Mouse (Mus musculus) stomach, embryonic 15.5 days (tissue): Measurements from ENCODE around the gene Loxl4. TPM values are rescaled to one million over a fixed set of nuclear protein-coding genes. Genes with fewer than 3 reads are reported as not detected.
A peak's percentile ranks its signal among the peaks of the same experiment; 100 is the strongest.

Source experiments
- ATAC-seq: fragments of 200-750 bp; cut with Nextera tagmentation; 2 replicates; pipeline ENCODE4 v1.8.0; 2017; ENCODE audit warnings: low read depth, moderate number of reproducible peaks, moderate TSS enrichment; ENCODE audit not compliant: insufficient read depth, low FRiP score
- H3K27ac ChIP-seq: fragments of 300-500 bp; sonication (generic); 2 replicates; pipeline ENCODE4 v1.5.1; 2015; ENCODE audit warnings: mild to moderate bottlenecking, inconsistent platforms
- H3K27me3 ChIP-seq: fragments of 300-500 bp; sonication (generic); replicated peaks from 2 replicates; pipeline ENCODE4 v1.6.1; 2015; ENCODE audit warnings: inconsistent platforms
- H3K36me3 ChIP-seq: fragments of 300-500 bp; sonication (generic); 2 replicates; pipeline ENCODE4 v1.6.1; 2015; ENCODE audit warnings: inconsistent platforms
- H3K4me1 ChIP-seq: fragments of 300-500 bp; sonication (generic); 2 replicates; pipeline ENCODE4 v1.6.1; 2015; ENCODE audit warnings: inconsistent platforms
- H3K4me2 ChIP-seq: fragments of 300-500 bp; sonication (generic); 2 replicates; pipeline ENCODE4 v1.6.1; 2015; ENCODE audit warnings: mild to moderate bottlenecking, inconsistent platforms
- H3K4me3 ChIP-seq: fragments of 300-500 bp; sonication (generic); replicated peaks from 2 replicates; pipeline ENCODE4 v1.5.1; 2015; ENCODE audit warnings: inconsistent platforms
- H3K9ac ChIP-seq: fragments of 300-500 bp; sonication (generic); 2 replicates; pipeline ENCODE4 v1.6.1; 2015; ENCODE audit warnings: inconsistent platforms
- H3K9me3 ChIP-seq: fragments of 300-500 bp; sonication (generic); 2 replicates; pipeline ENCODE4 v1.6.1; 2016; ENCODE audit warnings: inconsistent platforms
- WGBS: fragments of 180-500 bp; shearing (Covaris S2); methylation state at CpG from one replicate; pipeline ENCODE4 v1.1.7; 2015; 5-methylcytosine and 5-hydroxymethylcytosine counted together
- polyA plus RNA-seq: library from polyadenylated mRNA; unstranded; fragments of >200 nt; fragmentation: Nextera tagmentation; extraction: Ambion mirVana; gene quantifications from 2 replicates; pipeline ENCODE4 v1.2.1, GENCODE M21; 2015

The Loxl4 gene
- polyA plus RNA-seq, 1 experiment from 2014 or later: 3.1 TPM

GRCm38 (mm10) chr19:42639544-42639943, 26.9 kb upstream of the Loxl4 start:
- WGBS: 41% methylated on average over 8 of the region's 8 CpGs
- H3K9ac ChIP-seq: no peak overlapping the region
- H3K4me1 ChIP-seq: peaks cover 8% of the 10 kb centered on the region; the same call in 1 of the 2 replicates
- no peaks in the 10 kb centered on the region for H3K9me3 ChIP-seq
- H3K27me3 ChIP-seq: no peaks in the 10 kb centered on the region
- ATAC-seq: no peak
- H3K27ac ChIP-seq: peak overlapping the region; percentile 86
- peak overlapping the region; percentile 27; the same call in 1 of the 2 replicates for H3K4me2 ChIP-seq
- no peaks in the 10 kb centered on the region for H3K36me3 ChIP-seq
- H3K4me3 ChIP-seq: no peak overlapping the region

DNA sequence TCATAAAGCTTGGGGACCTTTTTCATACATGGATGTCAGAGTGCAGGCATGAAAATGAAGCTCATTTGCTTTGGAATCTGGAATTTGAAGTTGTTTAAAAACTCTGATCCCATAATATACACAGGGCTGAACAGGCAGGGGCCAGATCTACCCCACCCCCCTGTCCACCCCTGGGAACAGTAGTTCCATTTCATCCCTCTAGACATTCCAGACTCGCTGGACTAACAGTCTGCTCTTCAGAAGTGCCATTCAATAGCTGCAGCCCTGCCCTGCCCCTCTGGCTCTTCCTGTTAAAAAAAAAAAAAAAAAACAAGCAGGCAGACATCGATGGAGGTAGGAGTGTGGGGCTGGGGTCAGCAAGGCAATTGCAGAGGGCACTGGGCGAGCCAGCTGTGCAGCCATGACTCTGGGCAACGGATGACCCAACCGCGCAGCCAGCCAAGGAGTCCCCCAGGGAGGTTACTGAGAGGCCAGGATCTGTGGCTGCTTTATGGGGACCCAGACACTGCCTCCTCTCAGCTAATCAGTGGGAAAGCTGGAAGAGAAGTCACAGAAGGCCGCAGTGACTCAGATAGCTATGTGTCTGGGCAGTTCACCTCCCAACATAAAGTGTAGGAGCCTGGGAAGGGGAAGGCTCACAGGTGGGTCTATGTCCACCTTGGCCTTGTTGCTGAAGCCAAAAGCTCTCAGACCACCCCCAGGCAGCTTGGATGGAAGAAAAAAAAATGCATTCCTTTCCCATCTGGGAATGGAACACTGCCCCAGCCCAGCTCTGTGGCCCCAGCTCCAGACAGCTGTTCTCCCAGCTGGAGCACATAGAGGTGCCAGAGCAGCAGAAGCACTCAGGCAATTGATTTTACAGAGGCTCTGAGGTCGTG, 26.2 kb upstream of the Loxl4 start:
- Histone ChIP-seq H3K27ac (peak overlapping the region; percentile 86), H3K9me3 (no peaks in the 10 kb centered on the region), H3K4me1 (peaks cover 8% of the 10 kb centered on the region; the same call in 1 of the 2 replicates), H3K9ac (no peak overlapping the region), H3K36me3 (no peaks in the 10 kb centered on the region), H3K4me3 (no peak overlapping the region), H3K4me2 (peak overlapping the region; percentile 27), H3K27me3 (no peaks in the 10 kb centered on the region)
- WGBS: 30% methylated on average over 8 of the region's 8 CpGs
- peak; percentile 75; the same call in 1 of the 2 replicates for ATAC-seq

DNA sequence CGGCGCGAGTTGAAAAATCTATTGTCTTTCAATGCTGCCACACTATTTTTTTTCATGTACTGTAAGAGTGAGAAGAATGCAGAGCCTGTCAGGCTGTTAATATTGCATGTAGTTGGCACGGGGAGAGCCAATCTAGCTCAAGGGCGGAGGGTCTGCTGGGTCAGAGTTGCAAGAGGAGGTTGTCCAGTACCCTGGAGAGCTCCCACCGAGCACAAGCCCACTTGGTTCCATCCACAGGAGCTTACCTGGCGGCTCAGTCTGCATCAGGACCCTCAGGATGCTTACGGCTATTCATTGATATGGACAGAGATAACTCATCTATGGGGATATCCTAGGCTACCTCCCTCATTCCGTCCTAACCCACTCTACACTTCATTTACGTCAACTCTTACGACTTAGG, 24.0 kb upstream of the Loxl4 start:
- ATAC-seq: no peak
- no peaks in the 10 kb centered on the region for H3K36me3 ChIP-seq
- no peak overlapping the region for H3K27ac ChIP-seq
- WGBS: 46% methylated on average over 11 of the region's 11 CpGs
- no peak overlapping the region for H3K9ac ChIP-seq
- H3K9me3 ChIP-seq: no peaks in the 10 kb centered on the region
- H3K4me2 ChIP-seq: no peak overlapping the region
- peaks cover 9% of the 10 kb centered on the region; the same call in 1 of the 2 replicates for H3K4me1 ChIP-seq
- H3K27me3 ChIP-seq: no peaks in the 10 kb centered on the region
- no peak overlapping the region for H3K4me3 ChIP-seq

DNA sequence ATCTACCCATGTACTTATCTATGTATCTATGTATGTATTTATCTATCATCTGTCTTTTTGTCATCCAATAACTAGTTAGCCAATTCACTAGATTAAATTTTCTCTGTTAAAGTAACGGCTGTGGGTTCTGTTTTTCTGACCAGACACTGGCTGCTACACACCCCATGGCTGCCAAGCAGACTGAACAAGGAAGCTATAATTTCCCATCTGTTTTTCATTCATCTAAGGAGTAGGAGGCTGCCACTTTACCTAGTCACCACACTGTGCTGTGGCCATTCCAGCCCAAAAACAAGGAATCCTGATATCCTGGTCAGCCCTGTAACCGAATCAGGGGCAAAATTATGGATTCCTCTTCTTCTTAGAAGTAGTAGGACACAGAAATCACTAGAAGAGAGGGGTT, 21.0 kb upstream of the Loxl4 start:
- H3K4me1 ChIP-seq: peaks cover 8% of the 10 kb centered on the region
- ATAC-seq: no peak
- H3K9me3 ChIP-seq: no peaks in the 10 kb centered on the region
- no peaks in the 10 kb centered on the region for H3K27me3 ChIP-seq
- WGBS: 80% methylated on average over 2 of the region's 2 CpGs
- H3K4me2 ChIP-seq: no peak overlapping the region
- H3K4me3 ChIP-seq: no peak overlapping the region
- no peak overlapping the region for H3K27ac ChIP-seq
- H3K9ac ChIP-seq: no peak overlapping the region
- no peaks in the 10 kb centered on the region for H3K36me3 ChIP-seq

DNA sequence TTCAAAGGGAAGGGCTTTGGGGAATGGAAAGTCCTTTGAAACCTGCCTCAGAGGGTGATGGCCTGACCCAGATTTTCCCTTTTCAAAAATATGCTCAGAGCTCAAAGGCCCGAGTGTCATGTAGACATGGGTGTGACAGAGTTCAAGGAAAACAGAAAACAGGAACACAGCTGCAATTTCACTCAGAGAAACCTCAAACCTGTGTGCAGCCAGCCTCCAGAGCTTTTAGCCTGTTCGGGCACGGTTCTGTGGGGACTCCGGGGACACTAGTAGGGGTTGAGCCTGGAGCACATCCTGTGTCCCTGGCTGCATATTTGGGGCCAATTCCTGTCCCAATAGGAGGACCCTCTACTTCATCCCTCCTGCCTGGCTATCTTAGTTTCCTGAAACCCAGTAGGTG, 19.7 kb upstream of the Loxl4 start:
- H3K9me3 ChIP-seq: no peaks in the 10 kb centered on the region
- no peak overlapping the region for H3K4me3 ChIP-seq
- H3K9ac ChIP-seq: no peak overlapping the region
- WGBS: 60% methylated on average over 4 of the region's 4 CpGs
- no peak overlapping the region for H3K4me2 ChIP-seq
- peaks cover 8% of the 10 kb centered on the region for H3K4me1 ChIP-seq
- H3K27ac ChIP-seq: no peak overlapping the region
- no peaks in the 10 kb centered on the region for H3K27me3 ChIP-seq
- H3K36me3 ChIP-seq: no peaks in the 10 kb centered on the region
- ATAC-seq: no peak

GRCm38 (mm10) chr19:42631541-42631961, 18.9 kb upstream of the Loxl4 start:
- 2% methylated on average over 8 of the region's 8 CpGs for WGBS
- H3K4me1 ChIP-seq: peaks cover 8% of the 10 kb centered on the region
- H3K27ac ChIP-seq: no peak overlapping the region
- ATAC-seq: no peak
- H3K9ac ChIP-seq: no peak overlapping the region
- no peaks in the 10 kb centered on the region for H3K36me3 ChIP-seq
- no peaks in the 10 kb centered on the region for H3K27me3 ChIP-seq
- H3K4me2 ChIP-seq: peak overlapping the region; percentile 43
- no peaks in the 10 kb centered on the region for H3K9me3 ChIP-seq
- peak overlapping the region; percentile 13; the same call in 1 of the 2 replicates for H3K4me3 ChIP-seq

DNA sequence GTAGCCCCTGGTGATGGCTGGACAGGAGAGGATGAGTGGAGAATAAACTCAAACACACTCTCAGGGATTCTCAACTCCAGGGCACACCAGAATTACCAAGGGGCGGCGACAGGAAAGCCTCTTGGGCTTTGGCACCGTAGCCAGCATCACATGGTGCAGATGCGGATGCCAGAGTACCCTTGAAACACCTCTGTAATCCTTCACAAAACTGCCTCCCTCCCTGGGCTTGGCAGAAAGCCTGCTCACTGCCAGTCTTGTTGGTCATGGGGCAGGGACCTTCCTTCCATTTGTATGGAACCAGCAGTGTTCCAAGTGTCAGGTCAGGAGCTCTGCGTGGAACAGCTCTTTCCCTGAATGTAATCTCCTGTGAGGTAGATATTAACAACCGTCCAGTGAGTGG, 15.5 kb upstream of the Loxl4 start:
- Histone ChIP-seq H3K9me3 (no peaks in the 10 kb centered on the region), H3K27me3 (no peaks in the 10 kb centered on the region), H3K27ac (no peak overlapping the region), H3K4me2 (no peak overlapping the region), H3K4me3 (no peak overlapping the region), H3K4me1 (peaks cover 8% of the 10 kb centered on the region), H3K36me3 (no peaks in the 10 kb centered on the region), H3K9ac (no peak overlapping the region)
- 82% methylated on average over 6 of the region's 6 CpGs for WGBS
- ATAC-seq: no peak

- Histone ChIP-seq H3K9ac (no peak overlapping the region), H3K27me3 (0 out of 2 replicates have a peak, but pooled peaks cover 4% of the 10 kb centered on the region), H3K4me3 (no peak overlapping the region), H3K36me3 (no peaks in the 10 kb centered on the region), H3K9me3 (no peaks in the 10 kb centered on the region), H3K4me1 (peaks cover 13% of the 10 kb centered on the region; the same call in 1 of the 2 replicates), H3K27ac (no peak overlapping the region), H3K4me2 (no peak overlapping the region)
- WGBS: 61% methylated on average over 7 of the region's 7 CpGs
- no peak for ATAC-seq
Measured at GRCm38 (mm10) chr19:42613647-42614225, 1.1 kb upstream of the Loxl4 start.

DNA sequence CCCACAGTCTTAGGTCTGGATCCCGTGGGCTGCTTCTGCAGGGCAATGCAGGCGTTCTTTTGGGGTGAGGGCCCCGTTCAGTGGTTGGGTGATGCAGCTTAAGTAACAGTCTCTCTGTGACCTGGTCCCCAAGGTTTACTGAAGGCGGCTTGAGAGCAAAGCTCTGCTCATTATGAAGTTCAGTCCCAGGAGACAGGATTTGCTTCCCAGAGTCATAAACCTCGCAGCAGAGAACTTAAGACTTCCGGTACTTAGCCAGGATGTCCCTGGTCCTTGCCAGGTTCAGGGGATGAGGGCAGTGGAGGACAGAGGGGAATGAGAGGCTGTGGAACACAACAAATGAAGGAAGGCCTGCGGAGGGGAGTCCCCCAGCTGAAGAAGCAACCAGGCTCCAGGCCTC, 503 bp upstream of the Loxl4 start:
- Histone ChIP-seq H3K9me3 (no peaks in the 10 kb centered on the region), H3K27me3 (0 out of 2 replicates have a peak, but pooled peaks cover 4% of the 10 kb centered on the region), H3K4me2 (peak overlapping the region; percentile 78), H3K27ac (no peak overlapping the region), H3K9ac (no peak overlapping the region), H3K36me3 (no peaks in the 10 kb centered on the region), H3K4me1 (peaks cover 13% of the 10 kb centered on the region; the same call in 1 of the 2 replicates), H3K4me3 (peak overlapping the region; percentile 43)
- WGBS: 16% methylated on average over 7 of the region's 7 CpGs
- ATAC-seq: no peak

GRCm38 (mm10) chr19:42611746-42612145, 867 bp downstream of the Loxl4 start:
- Histone ChIP-seq H3K4me2 (peak overlapping the region; percentile 78; the same call in 1 of the 2 replicates), H3K4me3 (0 out of 2 replicates have a peak overlapping the region, but pooled peaks have one; percentile 43), H3K27ac (no peak overlapping the region), H3K27me3 (0 out of 2 replicates have a peak, but pooled peaks cover 4% of the 10 kb centered on the region), H3K9me3 (no peaks in the 10 kb centered on the region), H3K4me1 (peaks cover 13% of the 10 kb centered on the region; the same call in 1 of the 2 replicates), H3K36me3 (no peaks in the 10 kb centered on the region), H3K9ac (no peak overlapping the region)
- no peak for ATAC-seq
- WGBS: 70% methylated on average over 4 of the region's 4 CpGs

DNA sequence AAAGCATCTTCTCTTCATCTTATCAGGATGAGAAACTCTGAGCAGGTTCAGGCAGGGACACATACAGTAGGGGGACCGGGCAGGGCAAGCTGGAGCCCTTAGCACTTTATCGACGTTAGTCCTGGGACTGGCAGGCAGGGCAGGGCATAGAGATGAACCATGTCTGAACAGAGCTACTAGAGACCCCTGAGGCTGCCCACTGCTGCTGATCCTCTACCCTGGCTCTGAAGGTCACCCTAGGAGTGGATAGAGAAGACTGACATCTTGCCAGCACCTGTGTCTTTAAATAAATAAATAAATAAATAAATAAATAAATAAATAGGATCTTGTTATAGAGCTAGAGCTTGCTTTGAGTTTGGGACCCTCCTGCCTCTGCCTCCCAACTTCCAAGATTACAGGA, 2.9 kb downstream of the Loxl4 start:
- no peak overlapping the region for H3K4me3 ChIP-seq
- H3K4me1 ChIP-seq: peaks cover 13% of the 10 kb centered on the region; the same call in 1 of the 2 replicates
- WGBS: 81% methylated on average over 3 of the region's 3 CpGs
- ATAC-seq: no peak
- no peaks in the 10 kb centered on the region for H3K36me3 ChIP-seq
- no peak overlapping the region for H3K27ac ChIP-seq
- no peaks in the 10 kb centered on the region for H3K9me3 ChIP-seq
- H3K9ac ChIP-seq: no peak overlapping the region
- H3K27me3 ChIP-seq: 0 out of 2 replicates have a peak, but pooled peaks cover 4% of the 10 kb centered on the region
- H3K4me2 ChIP-seq: no peak overlapping the region

GRCm38 (mm10) chr19:42608082-42608481, 4.5 kb downstream of the Loxl4 start:
- ATAC-seq: no peak
- no peak overlapping the region for H3K4me2 ChIP-seq
- no peak overlapping the region for H3K27ac ChIP-seq
- H3K4me1 ChIP-seq: peaks cover 9% of the 10 kb centered on the region; the same call in 1 of the 2 replicates
- H3K36me3 ChIP-seq: no peaks in the 10 kb centered on the region
- H3K27me3 ChIP-seq: 0 out of 2 replicates have a peak, but pooled peaks cover 4% of the 10 kb centered on the region
- H3K9ac ChIP-seq: no peak overlapping the region
- H3K4me3 ChIP-seq: no peak overlapping the region
- WGBS: 87% methylated on average over 5 of the region's 5 CpGs
- no peaks in the 10 kb centered on the region for H3K9me3 ChIP-seq
